Mouse (Mus musculus): Measurements from ENCODE around the gene Zbtb25. TPM values are rescaled to one million over a fixed set of nuclear protein-coding genes. Genes with fewer than 3 reads are reported as not detected.

The Zbtb25 gene
- polyA plus RNA-seq, 1 experiment from 2014 or later, result 4.4 TPM

GRCm38 (mm10) chr12:76369978-76370830, 802 bp upstream of the Zbtb25 start, which contains the start of gene Zbtb1:
TSS of gene Zbtb1 (plus strand) at chr12:76370266.
- Histone ChIP-seq H3K4me1 (ENCODE audit: insufficient read depth) (peaks cover 32% of the 10 kb centered on the region), H3K36me3 (replicated peaks; ENCODE audit: insufficient read depth, low read length) (no peaks in the 10 kb centered on the region), H3K9ac (replicated peaks) (peak within 1 kb of the TSS; percentile 98), H3K4me2 (ENCODE audit: low read depth, low read length) (peak within 1 kb of the TSS; percentile 96), H3K27ac (ENCODE audit: low read depth) (peak within 1 kb of the TSS; percentile 100), H3K4me3 (ENCODE audit: low read depth, low read length) (peak within 1 kb of the TSS; percentile 95), H3K27me3 (ENCODE audit: insufficient read depth, low read length) (no peaks in the 10 kb centered on the region), H3K9me3 (ENCODE audit: low read length) (no peaks in the 10 kb centered on the region)
- peak; percentile 44 for ATAC-seq
- TF ChIP-seq CTCF (IDR thresholded peaks at IDR 0.05; ENCODE audit: low read depth) (0 out of 2 replicates have a peak, but pooled peaks have one; percentile 12), EP300 (IDR thresholded peaks at IDR 0.05; ENCODE audit: low read depth) (no peak)
- under 1% methylated on average over 78 of the region's 99 CpGs for WGBS (ENCODE audit: insufficient replicate concordance)
- peak; percentile 86 for DNase-seq

GRCm38 (mm10) chr12:76368790-76369205, 604 bp downstream of the Zbtb25 start:
- 2% methylated on average over 26 of the region's 26 CpGs for WGBS (ENCODE audit: insufficient replicate concordance)
- Histone ChIP-seq H3K27ac (ENCODE audit: low read depth) (peak overlapping the region; percentile 100), H3K9me3 (ENCODE audit: low read length) (no peaks in the 10 kb centered on the region), H3K4me2 (ENCODE audit: low read depth, low read length) (peak overlapping the region; percentile 96), H3K36me3 (replicated peaks; ENCODE audit: insufficient read depth, low read length) (no peaks in the 10 kb centered on the region), H3K4me1 (ENCODE audit: insufficient read depth) (peaks cover 32% of the 10 kb centered on the region), H3K4me3 (ENCODE audit: low read depth, low read length) (peak overlapping the region; percentile 95), H3K27me3 (ENCODE audit: insufficient read depth, low read length) (no peaks in the 10 kb centered on the region), H3K9ac (replicated peaks) (peak overlapping the region; percentile 98)
- TF ChIP-seq CTCF (IDR thresholded peaks at IDR 0.05; ENCODE audit: low read depth), result no peak
- TF ChIP-seq EP300 (IDR thresholded peaks at IDR 0.05; ENCODE audit: low read depth), result no peak
- peak; percentile 24 for ATAC-seq
- no peak for DNase-seq

GRCm38 (mm10) chr12:76368201-76368789, 1.1 kb downstream of the Zbtb25 start:
- H3K4me2 ChIP-seq (ENCODE audit: low read depth, low read length), result peak overlapping the region; percentile 96
- H3K27me3 ChIP-seq (ENCODE audit: insufficient read depth, low read length), result no peaks in the 10 kb centered on the region

GRCm38 (mm10) chr12:76367096-76367995, 2.1 kb downstream of the Zbtb25 start:
- ATAC-seq, result no peak
- Histone ChIP-seq H3K4me3 (ENCODE audit: low read depth, low read length) (peak overlapping the region; percentile 95), H3K27me3 (ENCODE audit: insufficient read depth, low read length) (no peaks in the 10 kb centered on the region)

More at GRCm38 (mm10) chr12:76368201-76368789, 1.1 kb downstream of the Zbtb25 start:
- WGBS (ENCODE audit: insufficient replicate concordance), result 13% methylated on average over 9 of the region's 9 CpGs
- Histone ChIP-seq H3K4me1 (ENCODE audit: insufficient read depth) (peaks cover 35% of the 10 kb centered on the region), H3K9ac (replicated peaks) (peak overlapping the region; percentile 98), H3K9me3 (ENCODE audit: low read length) (no peaks in the 10 kb centered on the region), H3K27ac (ENCODE audit: low read depth) (peak overlapping the region; percentile 100), H3K36me3 (replicated peaks; ENCODE audit: insufficient read depth, low read length) (no peaks in the 10 kb centered on the region), H3K4me3 (ENCODE audit: low read depth, low read length) (peak overlapping the region; percentile 95)
- ATAC-seq, result no peak
- no peak for TF ChIP-seq CTCF (IDR thresholded peaks at IDR 0.05; ENCODE audit: low read depth)
- no peak for TF ChIP-seq EP300 (IDR thresholded peaks at IDR 0.05; ENCODE audit: low read depth)
- no peak for DNase-seq

GRCm38 (mm10) chr12:76366276-76366675, 3.1 kb downstream of the Zbtb25 start:
- H3K4me1 ChIP-seq (ENCODE audit: insufficient read depth), result peaks cover 38% of the 10 kb centered on the region
- H3K27ac ChIP-seq (ENCODE audit: low read depth), result no peak overlapping the region
- H3K4me3 ChIP-seq (ENCODE audit: low read depth, low read length), result no peak overlapping the region
- H3K9ac ChIP-seq (replicated peaks), result no peak overlapping the region
- DNase-seq (no peak), ATAC-seq (no peak)
- no peak for TF ChIP-seq CTCF (IDR thresholded peaks at IDR 0.05; ENCODE audit: low read depth)
- no peak for TF ChIP-seq EP300 (IDR thresholded peaks at IDR 0.05; ENCODE audit: low read depth)
- H3K36me3 ChIP-seq (replicated peaks; ENCODE audit: insufficient read depth, low read length), result no peaks in the 10 kb centered on the region
- no peaks in the 10 kb centered on the region for H3K9me3 ChIP-seq (ENCODE audit: low read length)
- 63% methylated on average over 3 of the region's 3 CpGs for WGBS (ENCODE audit: insufficient replicate concordance)
- H3K4me2 ChIP-seq (ENCODE audit: low read depth, low read length), result peak overlapping the region; percentile 96; the same call in 1 of the 2 replicates
- no peaks in the 10 kb centered on the region for H3K27me3 ChIP-seq (ENCODE audit: insufficient read depth, low read length)

More at GRCm38 (mm10) chr12:76367096-76367995, 2.1 kb downstream of the Zbtb25 start:
- H3K27ac ChIP-seq (ENCODE audit: low read depth), result peak overlapping the region; percentile 100; the same call in 1 of the 2 replicates
- WGBS (ENCODE audit: insufficient replicate concordance), result 23% methylated on average over 14 of the region's 14 CpGs
- peaks cover 35% of the 10 kb centered on the region for H3K4me1 ChIP-seq (ENCODE audit: insufficient read depth)
- peak overlapping the region; percentile 96 for H3K4me2 ChIP-seq (ENCODE audit: low read depth, low read length)
- DNase-seq, result no peak
- H3K9me3 ChIP-seq (ENCODE audit: low read length), result no peaks in the 10 kb centered on the region
- H3K36me3 ChIP-seq (replicated peaks; ENCODE audit: insufficient read depth, low read length), result no peaks in the 10 kb centered on the region
- peak overlapping the region; percentile 98 for H3K9ac ChIP-seq (replicated peaks)
- TF ChIP-seq CTCF (IDR thresholded peaks at IDR 0.05; ENCODE audit: low read depth), result no peak
- TF ChIP-seq EP300 (IDR thresholded peaks at IDR 0.05; ENCODE audit: low read depth), result no peak
